Mouse (Mus musculus) c-Kit-negative CD71-positive TER-119-positive erythroid progenitor cells, embryonic 14.5 days (primary cell): ENCODE measurements around the gene Cd5.

Source experiments
- DNase-seq: peaks from one replicate; pipeline ENCODE4 v3.0.0-alpha.2; 2013; ENCODE audit warnings: low read depth, low spot score

The Cd5 gene

GRCm38 (mm10) chr19:10758708-10759107, 19.9 kb upstream of the Cd5 start:
- DNase-seq: no peak

DNA sequence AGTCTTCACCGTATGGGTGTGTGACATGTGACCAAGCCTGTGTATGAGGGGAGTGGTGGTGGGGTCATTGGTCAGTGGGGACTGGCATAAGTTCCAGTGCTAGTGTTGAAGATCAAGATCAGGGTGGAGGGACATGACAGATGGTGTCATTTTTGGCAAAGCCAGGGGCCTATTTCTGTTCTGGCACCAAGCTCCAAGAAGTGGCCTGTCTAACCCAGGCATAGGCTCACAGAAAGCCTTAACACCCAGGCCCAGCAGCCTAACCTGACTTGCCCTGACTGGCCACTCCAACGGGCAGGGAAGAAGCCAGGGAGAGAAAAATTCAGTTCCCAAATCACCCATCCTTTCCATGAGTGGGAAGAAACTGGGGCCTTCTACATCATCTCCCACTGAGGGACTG, 18.7 kb upstream of the Cd5 start:
- no peak for DNase-seq

- no peak for DNase-seq
Observed at GRCm38 (mm10) chr19:10757125-10757524, 18.3 kb upstream of the Cd5 start.

GRCm38 (mm10) chr19:10752646-10753045, 13.8 kb upstream of the Cd5 start:
- DNase-seq: no peak

DNA sequence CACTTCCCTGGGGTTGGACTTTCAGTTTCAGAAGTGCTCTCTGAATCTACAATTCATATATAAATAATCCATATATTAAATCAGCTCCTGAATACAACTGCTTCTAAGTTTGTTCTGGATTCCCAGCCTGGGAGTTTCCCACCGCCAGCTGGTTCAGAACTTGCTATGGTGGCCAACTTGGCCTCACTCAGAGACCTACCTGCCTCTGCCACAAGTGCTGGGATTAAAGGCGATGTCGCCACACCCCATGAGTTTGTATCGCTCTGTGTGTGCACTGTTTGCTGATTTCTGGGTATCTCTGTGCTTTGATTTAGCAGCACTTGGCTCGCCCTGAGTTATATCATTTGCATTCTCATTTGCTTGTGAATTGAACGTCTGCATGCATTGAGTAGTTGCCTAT, 13.3 kb upstream of the Cd5 start:
- DNase-seq: no peak

DNA sequence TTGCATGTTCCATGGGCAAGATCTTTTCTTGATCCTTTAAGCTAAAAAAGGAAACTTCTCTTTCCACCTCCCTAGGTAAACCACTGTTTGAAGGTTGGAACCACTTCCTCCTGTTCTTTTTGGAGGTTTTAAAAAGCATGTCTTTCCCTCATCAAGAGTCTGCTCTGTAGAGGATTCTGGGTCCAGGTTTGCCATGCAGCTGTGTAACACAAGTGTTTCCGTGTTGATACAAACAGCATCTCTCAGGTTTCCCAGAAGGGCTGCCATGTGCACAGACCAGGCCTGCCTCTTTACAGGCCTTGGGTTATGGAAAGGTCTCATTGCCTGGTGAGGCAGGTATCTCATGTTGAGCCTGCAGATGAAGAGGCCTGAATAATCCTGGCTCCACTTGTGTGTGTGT, 12.8 kb upstream of the Cd5 start:
- DNase-seq: no peak

DNA sequence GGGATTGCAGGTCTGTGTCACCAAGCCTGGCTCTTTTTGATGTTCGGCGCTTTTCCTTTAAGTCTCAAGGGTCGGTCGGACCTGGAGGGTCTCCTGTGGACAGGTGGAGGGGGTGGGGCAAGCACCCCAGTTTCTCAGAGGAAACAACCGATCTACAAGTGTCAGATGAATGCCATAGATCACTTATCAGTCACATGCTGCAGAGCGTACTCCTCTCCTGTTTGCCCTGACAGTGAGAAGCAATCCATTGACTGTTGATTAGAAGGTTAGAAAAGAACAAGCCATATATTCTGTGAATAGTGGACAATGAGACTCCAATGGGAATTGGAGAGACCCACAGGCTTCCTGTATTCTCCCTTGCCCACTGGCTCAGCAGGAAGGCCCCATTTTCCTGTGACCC, 11.4 kb upstream of the Cd5 start:
- no peak for DNase-seq

DNA sequence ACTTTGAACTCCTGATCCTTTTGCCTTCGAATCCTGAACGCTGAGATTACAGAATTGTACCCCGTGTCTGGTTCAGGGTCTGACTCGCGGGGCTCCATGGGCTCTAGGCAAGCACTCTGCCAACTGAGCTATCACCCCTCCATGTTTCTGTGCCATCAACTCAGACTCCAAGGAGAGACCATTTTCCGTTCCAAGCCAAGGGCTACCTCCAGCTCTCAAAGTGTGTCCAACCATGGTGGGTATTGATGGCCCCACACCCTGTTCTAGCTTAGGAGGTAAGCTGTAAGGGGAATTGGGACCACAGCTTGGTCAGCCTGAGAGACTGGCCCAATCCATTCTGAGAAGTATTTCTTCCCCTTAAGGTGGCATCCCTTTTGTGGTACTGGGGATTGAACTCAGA, 10.5 kb upstream of the Cd5 start:
- no peak for DNase-seq

DNA sequence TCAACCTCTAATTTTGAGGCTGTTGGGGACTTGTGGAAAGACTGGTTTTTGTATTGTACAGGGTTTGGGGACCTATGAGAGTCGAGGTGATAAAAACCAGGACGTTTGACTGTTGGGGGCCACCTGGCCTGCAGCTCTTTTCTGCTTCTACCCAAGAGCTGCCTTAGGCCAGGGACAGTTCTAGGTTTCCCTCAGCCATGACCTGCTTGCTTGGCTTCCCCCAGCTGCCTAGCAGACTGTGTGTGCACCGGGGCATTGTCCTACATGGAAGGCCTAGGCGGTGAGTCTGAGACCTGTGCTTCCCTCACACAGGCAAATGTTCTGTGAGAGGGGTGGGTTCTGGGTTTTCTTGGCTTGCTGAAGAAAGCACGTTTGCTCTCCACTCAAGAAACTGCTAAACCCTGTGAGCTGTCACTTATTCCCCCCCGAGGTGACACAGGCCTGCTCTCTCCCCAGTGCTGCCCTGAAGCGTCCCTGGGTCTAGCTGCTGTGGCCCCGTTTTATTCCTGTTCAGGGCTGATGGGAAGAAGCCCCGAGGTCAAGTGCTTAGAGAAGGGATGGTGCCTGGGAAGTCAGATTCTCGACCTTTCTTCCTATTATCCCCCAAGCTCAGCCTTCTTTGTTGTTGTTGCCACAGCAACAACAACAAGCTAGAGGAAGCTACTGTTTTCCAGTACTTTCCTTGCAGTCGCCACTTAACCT, 9.8 kb upstream of the Cd5 start:
- DNase-seq: no peak

- DNase-seq: no peak
Observed at GRCm38 (mm10) chr19:10747718-10748117, 8.9 kb upstream of the Cd5 start.

GRCm38 (mm10) chr19:10747182-10747581, 8.4 kb upstream of the Cd5 start:
- DNase-seq: no peak

GRCm38 (mm10) chr19:10742565-10742964, 3.8 kb upstream of the Cd5 start:
- no peak for DNase-seq

- DNase-seq: no peak
Observed at GRCm38 (mm10) chr19:10742145-10742544, 3.3 kb upstream of the Cd5 start.

- no peak for DNase-seq
Observed at GRCm38 (mm10) chr19:10740641-10741440, 2.0 kb upstream of the Cd5 start.

GRCm38 (mm10) chr19:10739916-10740315, 1.1 kb upstream of the Cd5 start:
- no peak for DNase-seq

DNA sequence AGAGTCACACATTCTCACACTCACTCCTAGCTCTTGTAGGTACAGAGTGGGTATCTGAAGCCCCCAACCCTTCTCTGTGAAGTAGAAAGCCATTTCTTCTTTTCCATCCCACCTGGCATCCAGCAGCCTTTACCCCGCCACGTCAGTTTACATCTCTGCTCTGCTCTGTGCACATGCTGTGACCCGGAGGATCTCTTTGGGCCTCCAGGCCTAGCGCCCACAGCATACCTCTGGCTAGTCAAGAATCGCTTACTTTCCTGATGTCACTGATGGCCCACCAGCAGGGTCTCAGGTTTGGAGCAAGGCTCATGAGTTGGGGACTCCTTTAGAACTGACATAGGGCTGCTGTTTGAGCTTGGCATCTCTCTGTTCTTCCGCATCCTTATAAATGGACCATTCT, 764 bp downstream of the Cd5 start:
- no peak for DNase-seq

DNA sequence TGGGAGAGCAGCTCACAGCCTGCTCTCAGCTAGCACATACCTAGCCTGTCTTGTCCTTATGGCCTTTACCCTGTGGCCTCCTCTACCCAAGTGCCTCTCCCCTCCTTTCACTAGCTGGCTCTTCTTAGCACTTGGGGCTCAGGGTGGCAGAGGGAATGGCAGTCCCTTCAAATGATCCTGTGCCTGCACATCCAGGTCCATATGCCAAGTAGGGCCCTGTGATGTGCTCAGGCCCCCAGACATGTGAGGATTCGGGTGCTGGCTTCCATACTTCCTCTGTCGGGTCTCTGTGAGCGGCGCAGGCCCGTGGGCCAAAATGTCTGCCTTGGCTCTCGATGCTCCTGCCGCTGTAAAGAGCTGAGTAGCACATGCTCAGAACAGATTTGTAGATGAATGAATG, 2.9 kb downstream of the Cd5 start:
- no peak for DNase-seq

DNA sequence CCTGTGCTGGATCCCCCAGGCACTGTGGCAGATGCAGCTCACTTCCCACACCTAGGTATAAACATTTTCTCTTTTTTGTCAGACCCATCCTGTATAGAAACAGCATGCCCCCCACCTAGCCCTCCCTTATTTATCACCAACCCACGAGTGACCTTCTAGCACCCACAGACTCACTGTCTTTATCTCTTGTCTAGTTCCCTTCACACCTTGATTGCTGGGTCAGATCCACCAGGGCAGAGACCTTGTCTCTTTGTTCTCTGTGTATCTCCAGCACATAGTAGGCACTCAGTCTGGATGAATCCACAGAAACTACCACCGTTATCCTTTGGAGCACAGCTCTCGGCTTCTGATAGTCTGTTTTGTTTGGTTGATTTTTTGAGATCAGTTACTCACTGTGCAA, 3.7 kb downstream of the Cd5 start:
- no peak for DNase-seq

- DNase-seq: no peak
Observed at GRCm38 (mm10) chr19:10734554-10734953, 4.2 kb downstream of the Cd5 start.

DNA sequence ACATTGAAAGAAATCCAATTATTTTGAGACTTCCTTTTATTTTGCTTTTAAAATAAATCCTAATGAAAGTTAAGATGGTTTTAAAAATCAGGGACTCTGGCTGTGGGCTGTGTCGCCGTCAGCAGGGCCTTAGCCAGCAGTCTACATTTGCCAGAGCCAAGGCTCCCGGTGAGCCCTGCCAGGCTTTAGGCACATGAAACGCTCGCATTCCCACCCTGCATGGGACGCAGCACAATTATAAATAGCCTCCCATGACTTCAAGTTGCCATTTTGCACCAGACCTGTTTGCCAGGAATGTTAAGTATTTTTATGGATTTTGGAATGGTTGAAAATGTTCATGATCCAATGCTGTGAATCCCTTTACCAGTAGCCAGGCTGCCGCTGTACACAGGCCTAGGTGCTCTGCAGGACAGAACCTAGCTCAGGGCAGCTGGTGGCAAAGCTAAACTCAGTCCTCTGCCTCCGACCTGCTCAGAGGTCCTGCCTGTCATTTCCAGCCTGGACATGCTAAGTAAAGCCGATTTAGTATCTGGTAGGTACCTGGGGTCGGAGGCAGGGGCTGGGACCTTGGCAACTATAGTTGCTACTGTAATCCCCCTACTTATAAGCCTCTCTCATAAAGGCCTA, 5.2 kb downstream of the Cd5 start:
- no peak for DNase-seq

DNA sequence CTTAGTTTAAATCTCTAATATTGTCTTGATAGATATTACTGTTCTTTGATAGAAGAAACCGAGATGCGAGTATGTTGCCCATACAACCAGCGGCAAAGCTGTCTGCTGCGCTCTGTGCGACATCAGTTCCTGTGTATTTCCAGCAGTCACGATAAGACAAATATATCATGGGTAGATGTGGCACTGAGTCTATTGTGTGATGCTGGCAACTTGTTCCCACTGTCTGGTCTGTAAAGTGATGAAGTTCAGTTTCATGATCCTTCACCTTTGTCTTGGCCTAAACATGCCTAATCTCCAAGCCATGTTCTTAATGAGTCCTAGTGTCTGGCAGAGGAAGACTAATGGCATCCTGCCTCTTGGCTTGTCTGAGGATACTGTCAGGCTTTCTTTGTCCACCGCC, 6.1 kb downstream of the Cd5 start:
- DNase-seq: no peak

DNA sequence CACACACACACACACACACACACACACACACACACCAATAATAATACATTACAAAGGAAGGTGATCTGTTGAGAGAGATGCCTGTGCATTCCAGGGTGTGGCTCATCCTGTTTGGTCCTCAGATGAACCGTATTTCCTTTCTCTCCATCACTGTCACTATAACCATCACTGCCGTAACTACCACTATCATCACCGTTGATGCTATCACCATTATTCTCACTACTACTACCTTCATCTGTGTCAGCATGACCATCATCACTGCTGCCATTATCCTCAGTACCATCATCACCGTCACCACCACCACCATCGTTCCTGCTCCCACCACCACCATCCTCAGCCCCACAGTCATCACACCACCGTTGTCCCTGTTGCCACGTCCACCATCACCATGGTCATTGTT, 6.8 kb downstream of the Cd5 start:
- DNase-seq: no peak

DNA sequence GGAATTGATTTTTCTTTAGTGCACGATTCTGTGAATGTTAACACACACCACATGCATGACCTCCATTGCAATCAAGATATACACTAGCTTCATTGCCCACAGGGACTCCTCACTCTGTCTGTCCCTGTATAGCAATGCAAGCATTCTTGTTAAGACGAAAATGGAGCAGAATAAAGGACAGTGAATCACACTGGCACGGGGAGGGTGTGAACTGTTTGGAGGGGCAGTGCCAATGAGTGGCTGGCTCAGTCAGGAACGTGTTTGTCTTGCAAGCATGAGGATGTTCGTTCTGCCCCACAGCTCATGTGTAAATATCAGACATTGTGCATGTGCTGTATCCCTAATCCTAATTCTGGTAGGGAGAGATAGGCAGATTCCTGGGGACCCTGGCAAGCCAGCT, 8.3 kb downstream of the Cd5 start:
- DNase-seq: no peak
